ENCODE assay signal across 21 mouse cellular contexts in genomic region chr7:37215498-37215897, GRCm38 (mm10).
DNase-seq lines count a peak whose midpoint lies in the region; ATAC-seq and TF ChIP-seq lines count a peak whose summit lies in the region.
"Had no signal": no experiment of that assay in that cellular context is flagged by ENCODE, and none has a peak within 500 bp of the region (broad histone marks: within the 10 kb centered on the region; RNA-seq: fewer than 3 reads in every experiment).

No protein-coding gene starts in this region.

- peak; percentile 55 for ATAC-seq in liver, embryonic 16.5 days (ENCODE audit: low read depth)
- no peak for ATAC-seq in liver, embryonic 11.5 days (replicated peaks; ENCODE audit: low FRiP score)
- ATAC-seq: activated CD4-positive, CD25-positive, alpha-beta regulatory T cell, adult 4 months; forebrain, embryonic 13.5 days; forebrain, embryonic 16.5 days had no signal

- no peaks in the 10 kb centered on the region for H3K4me1 ChIP-seq in kidney, adult 2 months (ENCODE audit: control insufficient read depth, insufficient read depth, low read length)
- H3K4me1 ChIP-seq in liver, embryonic 16.5 days (ENCODE audit: control insufficient read depth, low read depth, low read length), result peaks cover 3% of the 10 kb centered on the region
- peaks cover 3% of the 10 kb centered on the region; the same call in 1 of the 2 replicates for H3K4me1 ChIP-seq in liver, embryonic 11.5 days (replicated peaks; ENCODE audit: control insufficient read depth, insufficient read depth, low read length)
- H3K4me1 ChIP-seq: hindbrain, embryonic 12.5 days had no signal

- no peaks in the 10 kb centered on the region for H3K27me3 ChIP-seq in kidney, adult 2 months (replicated peaks; ENCODE audit: control insufficient read depth, insufficient read depth, low read length)
- H3K27me3 ChIP-seq in liver, embryonic 16.5 days (ENCODE audit: control insufficient read depth, insufficient read depth, low read depth, low read length), result no peaks in the 10 kb centered on the region
- H3K27me3 ChIP-seq in liver, embryonic 11.5 days (replicated peaks; ENCODE audit: control insufficient read depth, insufficient read depth, low read length), result no peaks in the 10 kb centered on the region
- H3K27me3 ChIP-seq: forebrain, embryonic 13.5 days; hindbrain, embryonic 12.5 days; hindbrain, embryonic 15.5 days had no signal

- no peak for TF ChIP-seq POLR2A in kidney, adult 2 months (IDR thresholded peaks at IDR 0.05; ENCODE audit: low read depth, low read length)

- no peaks in the 10 kb centered on the region for H3K36me3 ChIP-seq in kidney, adult 2 months (ENCODE audit: control insufficient read depth, insufficient read depth, low read length)
- H3K36me3 ChIP-seq in liver, embryonic 16.5 days (ENCODE audit: control insufficient read depth, insufficient read depth), result no peaks in the 10 kb centered on the region
- no peaks in the 10 kb centered on the region for H3K36me3 ChIP-seq in liver, embryonic 11.5 days (ENCODE audit: control insufficient read depth, insufficient read depth, low read length)
- H3K36me3 ChIP-seq: forebrain, embryonic 10.5 days; hindbrain, embryonic 12.5 days; hindbrain, embryonic 15.5 days had no signal

- H3K4me2 ChIP-seq in liver, embryonic 16.5 days (ENCODE audit: low read depth, low read length), result no peak overlapping the region
- H3K4me2 ChIP-seq in liver, embryonic 11.5 days, result no peak overlapping the region
- H3K4me2 ChIP-seq: forebrain, embryonic 13.5 days; heart, embryonic 11.5 days; hindbrain, embryonic 12.5 days; hindbrain, embryonic 15.5 days had no signal

- H3K9me3 ChIP-seq in liver, embryonic 16.5 days (replicated peaks; ENCODE audit: control insufficient read depth, low read length), result no peaks in the 10 kb centered on the region
- H3K9me3 ChIP-seq in liver, embryonic 11.5 days (ENCODE audit: control insufficient read depth, low read length), result no peaks in the 10 kb centered on the region; the same call in 1 of the 2 replicates
- H3K9me3 ChIP-seq: forebrain, embryonic 13.5 days; hindbrain, embryonic 12.5 days; hindbrain, embryonic 15.5 days had no signal

- 72% methylated on average over 6 of the region's 6 CpGs for WGBS in kidney, adult 2 months
- 60% methylated on average over 6 of the region's 6 CpGs for WGBS in liver, embryonic 16.5 days (ENCODE audit: insufficient replicate concordance)
- 73% methylated on average over 6 of the region's 6 CpGs for WGBS in liver, embryonic 11.5 days

- DNase-seq in kidney, adult 2 months, result peak; percentile 3
- DNase-seq in kidney, postnatal 14 days, result no peak
- no peak for DNase-seq in liver, embryonic 11.5 days (ENCODE audit: low spot score)
- DNase-seq in yolk sac, embryonic 10.5 days (ENCODE audit: low spot score), result peak; percentile 73
- no peak for DNase-seq in layer of hippocampus, postnatal 10 days (ENCODE audit: low spot score in 2 of 2)
- DNase-seq: adrenal gland, adult 8-10 months; adrenal gland, postnatal 25 days; cerebellum, adult 11-12 months; cerebellum, adult 8-10 months; cerebellum, postnatal 10 days; gastrocnemius, adult 2 months; gastrocnemius, postnatal 14 days; heart, adult 11 months had no signal

- H3K4me3 ChIP-seq in kidney, adult 2 months (ENCODE audit: insufficient read depth, low read depth, low read length), result no peak overlapping the region
- no peak overlapping the region for H3K4me3 ChIP-seq in liver, embryonic 16.5 days (ENCODE audit: low read depth, low read length)
- no peak overlapping the region for H3K4me3 ChIP-seq in liver, embryonic 11.5 days (ENCODE audit: low read depth, low read length)
- H3K4me3 ChIP-seq: forebrain, embryonic 10.5 days; forebrain, embryonic 13.5 days; gastrocnemius, adult 2 months; hindbrain, embryonic 12.5 days; hindbrain, embryonic 15.5 days had no signal

- H3K9ac ChIP-seq in liver, embryonic 16.5 days (ENCODE audit: low read depth, low read length), result no peak overlapping the region
- H3K9ac ChIP-seq in liver, embryonic 11.5 days (ENCODE audit: low read depth, low read length), result no peak overlapping the region
- H3K9ac ChIP-seq: forebrain, embryonic 13.5 days; hindbrain, embryonic 12.5 days; hindbrain, embryonic 15.5 days had no signal

- no peak overlapping the region for H3K27ac ChIP-seq in kidney, adult 2 months (ENCODE audit: insufficient read depth, low read depth, low read length)
- H3K27ac ChIP-seq in liver, embryonic 16.5 days (ENCODE audit: low read length), result no peak overlapping the region
- H3K27ac ChIP-seq in liver, embryonic 11.5 days (ENCODE audit: low read depth, low read length), result no peak overlapping the region
- H3K27ac ChIP-seq: forebrain, embryonic 10.5 days; forebrain, embryonic 13.5 days; gastrocnemius, adult 2 months; hindbrain, embryonic 12.5 days; hindbrain, embryonic 15.5 days had no signal

- no peak for TF ChIP-seq CTCF in kidney, adult 2 months (conservative IDR thresholded peaks at IDR 0.05; ENCODE audit: insufficient read depth, insufficient read length, low read depth, low read length)

Comparison
In these comparisons a context has a peak if more than half of its experiments do, and no peak if none do; other contexts are left out.
1. DNase-seq: peak in kidney, adult 2 months (single experiment) and yolk sac, embryonic 10.5 days (single experiment); none in kidney, postnatal 14 days (single experiment), liver, embryonic 11.5 days (single experiment) and layer of hippocampus, postnatal 10 days (0 of 2).